Mouse (Mus musculus) lung, postnatal 0 days (tissue): Measurements from ENCODE around the gene Il1r1.

Experiments
- CTCF ChIP-seq: IDR thresholded peaks from 2 replicates; pipeline ENCODE4 v1.5.1; 2016; ENCODE audit warnings: antibody characterized with exemption, mild to moderate bottlenecking
- EP300 ChIP-seq: IDR thresholded peaks from 2 replicates; pipeline ENCODE4 v1.6.1; 2016; ENCODE audit warnings: antibody characterized with exemption, mild to moderate bottlenecking, control low read depth

GRCm38 (mm10) chr1:40254347-40255057 lies 29.6 kb downstream of the Il1r1 start:
- TF ChIP-seq CTCF (no peak), EP300 (no peak)
